Comparison of ENCODE assay signal across 12 mouse cellular contexts in the genomic region with DNA sequence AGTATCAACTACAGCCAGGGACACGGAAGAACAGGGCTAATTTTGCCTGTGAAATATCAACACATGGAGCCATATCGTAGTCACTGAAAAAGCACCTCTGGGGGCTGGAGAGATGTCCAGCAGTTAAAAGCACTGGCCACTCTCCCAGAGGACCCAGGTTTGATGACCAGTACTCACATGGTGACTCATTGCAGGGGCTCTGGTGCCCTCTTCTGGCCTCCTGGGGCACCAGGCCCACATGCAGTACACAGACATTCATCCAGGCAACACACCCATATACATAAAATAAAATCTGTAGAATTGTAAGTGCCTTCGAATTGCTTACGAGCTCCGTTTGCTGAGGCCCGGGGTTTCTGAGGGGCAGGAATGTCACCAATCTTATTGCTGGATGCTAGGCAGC. TPM values are rescaled to one million over a fixed set of nuclear protein-coding genes. Genes with fewer than 3 reads are reported as not detected.
DNase-seq lines count a peak whose midpoint lies in the region; ATAC-seq and TF ChIP-seq lines count a peak whose summit lies in the region.
"Had no signal": no experiment of that assay in that cellular context is flagged by ENCODE, and none has a peak within 500 bp of the region (broad histone marks: within the 10 kb centered on the region; RNA-seq: fewer than 3 reads in every experiment).

No protein-coding gene starts in this region.

- WGBS in cerebellum, adult 2 months = 72% methylated on average over 6 of the region's 6 CpGs
- WGBS in kidney, postnatal 0 days = 87% methylated on average over 6 of the region's 6 CpGs
- 84% methylated on average over 6 of the region's 6 CpGs for WGBS in stomach, postnatal 0 days

- no peak for TF ChIP-seq EP300 in stomach, postnatal 0 days (optimal IDR thresholded peaks at IDR 0.05)

- no peak for ATAC-seq in kidney, postnatal 0 days (replicated peaks; ENCODE audit: low FRiP score, low read depth)
- ATAC-seq in stomach, postnatal 0 days (ENCODE audit: low FRiP score, low TSS enrichment) = no peak

- no peak overlapping the region for H3K9ac ChIP-seq in kidney, postnatal 0 days (ENCODE audit: low read depth, low read length)
- H3K9ac ChIP-seq in stomach, postnatal 0 days (ENCODE audit: low read length) = no peak overlapping the region
- H3K9ac ChIP-seq: heart, embryonic 12.5 days; lung, embryonic 15.5 days had no signal

- no peak for TF ChIP-seq POLR2A in cerebellum, adult 2 months (IDR thresholded peaks at IDR 0.05; ENCODE audit: borderline replicate concordance, insufficient read depth, low read length)

- H3K9me3 ChIP-seq in kidney, postnatal 0 days (replicated peaks; ENCODE audit: low read length) = no peaks in the 10 kb centered on the region
- H3K9me3 ChIP-seq in stomach, postnatal 0 days (ENCODE audit: control insufficient read depth, low read length) = no peaks in the 10 kb centered on the region
- H3K9me3 ChIP-seq: embryonic facial prominence, embryonic 13.5 days; heart, embryonic 12.5 days; lung, embryonic 15.5 days had no signal

- no peak overlapping the region for H3K27ac ChIP-seq in cerebellum, adult 2 months (ENCODE audit: insufficient read depth, low read length)
- H3K27ac ChIP-seq in kidney, postnatal 0 days = no peak overlapping the region
- no peak overlapping the region for H3K27ac ChIP-seq in stomach, postnatal 0 days (replicated peaks)
- H3K27ac ChIP-seq: embryonic facial prominence, embryonic 13.5 days; lung, embryonic 15.5 days had no signal

- peaks cover 12% of the 10 kb centered on the region for H3K4me1 ChIP-seq in cerebellum, adult 2 months (ENCODE audit: control insufficient read depth, insufficient read depth, low read length)
- H3K4me1 ChIP-seq in kidney, postnatal 0 days (replicated peaks; ENCODE audit: insufficient read depth, low read length) = peaks cover 6% of the 10 kb centered on the region; the same call in 1 of the 2 replicates
- no peaks in the 10 kb centered on the region; the same call in 1 of the 2 replicates for H3K4me1 ChIP-seq in stomach, postnatal 0 days (replicated peaks; ENCODE audit: control insufficient read depth, insufficient read depth)

- no peak overlapping the region for H3K4me2 ChIP-seq in kidney, postnatal 0 days (ENCODE audit: low read length)
- no peak overlapping the region for H3K4me2 ChIP-seq in stomach, postnatal 0 days (replicated peaks; ENCODE audit: low read depth)
- H3K4me2 ChIP-seq: embryonic facial prominence, embryonic 13.5 days; heart, embryonic 12.5 days; lung, embryonic 15.5 days had no signal

- 0 out of 2 replicates have a peak, but pooled peaks cover 6% of the 10 kb centered on the region for H3K36me3 ChIP-seq in kidney, postnatal 0 days (ENCODE audit: insufficient read depth, low read length)
- H3K36me3 ChIP-seq in stomach, postnatal 0 days (ENCODE audit: control insufficient read depth, insufficient read depth, low read length) = peaks cover 2% of the 10 kb centered on the region
- H3K36me3 ChIP-seq: heart, embryonic 12.5 days; lung, embryonic 15.5 days had no signal

- no peaks in the 10 kb centered on the region for H3K27me3 ChIP-seq in cerebellum, adult 2 months (ENCODE audit: control insufficient read depth, insufficient read depth, low read length)
- no peaks in the 10 kb centered on the region for H3K27me3 ChIP-seq in kidney, postnatal 0 days (ENCODE audit: insufficient read depth, low read length)
- no peaks in the 10 kb centered on the region for H3K27me3 ChIP-seq in stomach, postnatal 0 days (ENCODE audit: control insufficient read depth, insufficient read depth, low read length)
- H3K27me3 ChIP-seq: embryonic facial prominence, embryonic 13.5 days had no signal

- no peak overlapping the region for H3K4me3 ChIP-seq in cerebellum, adult 2 months (replicated peaks; ENCODE audit: insufficient read depth, low read depth, low read length)
- H3K4me3 ChIP-seq in kidney, postnatal 0 days (replicated peaks; ENCODE audit: low read depth, low read length) = no peak overlapping the region
- no peak overlapping the region for H3K4me3 ChIP-seq in stomach, postnatal 0 days (ENCODE audit: low read depth, low read length)
- H3K4me3 ChIP-seq: embryonic facial prominence, embryonic 13.5 days; heart, embryonic 12.5 days; lung, embryonic 15.5 days had no signal

- peak in 1 of 2 experiments; percentile 27 for DNase-seq in cerebellum, adult 2 months
- DNase-seq in cerebellum, adult 11 months = no peak
- peak; percentile 52 for DNase-seq in kidney, postnatal 0 days (ENCODE audit: low spot score)
- no peak for DNase-seq in kidney, adult 8-10 months
- DNase-seq in urinary bladder, postnatal 10 days (ENCODE audit: low spot score) = peak; percentile 6
- DNase-seq in urinary bladder, postnatal 14 days (ENCODE audit: low spot score) = no peak
- DNase-seq in stomach, postnatal 0 days (ENCODE audit: low spot score) = peak; percentile 27
- DNase-seq in gastrocnemius, adult 18-20 months (ENCODE audit: low spot score) = no peak

- peak; percentile 58 for TF ChIP-seq CTCF in cerebellum, adult 2 months (IDR thresholded peaks at IDR 0.05; ENCODE audit: borderline replicate concordance, insufficient read depth, low read depth, low read length)
- peak; percentile 70 for TF ChIP-seq CTCF in kidney, postnatal 0 days (IDR thresholded peaks at IDR 0.05; ENCODE audit: low read depth)
- peak; percentile 61 for TF ChIP-seq CTCF in stomach, postnatal 0 days (IDR thresholded peaks at IDR 0.05; ENCODE audit: low read depth)

RNA-seq across cellular contexts. Expression of a gene that starts 10.3 kb away (rescaled TPM):
- polyA plus RNA-seq in cerebellum, adult 2 months (2012; rRNA removed) = 17.2 and 19.5 TPM in 2 replicates
- 6.4 TPM in 2 replicates for polyA plus RNA-seq in kidney, postnatal 0 days (2015; fragmentation: Nextera tagmentation; extraction: Ambion mirVana)
- 3.7 and 4.6 TPM in 2 replicates for polyA plus RNA-seq in stomach, postnatal 0 days (2015; fragmentation: Nextera tagmentation; extraction: Ambion mirVana)
- total RNA-seq in gastrocnemius, adult 18-20 months (2021) = 1 to 10 TPM; 1.0 to 1.4 TPM

RNA-seq across cellular contexts. Expression of a gene that starts 44.7 kb away (rescaled TPM):
- 1.3 TPM in 2 replicates for polyA plus RNA-seq in cerebellum, adult 2 months (2012; rRNA removed)
- 10.2 and 11.2 TPM in 2 replicates for polyA plus RNA-seq in kidney, postnatal 0 days (2015; fragmentation: Nextera tagmentation; extraction: Ambion mirVana)
- polyA plus RNA-seq in stomach, postnatal 0 days (2015; fragmentation: Nextera tagmentation; extraction: Ambion mirVana) = 57.9 and 59.9 TPM in 2 replicates
- total RNA-seq in gastrocnemius, adult 18-20 months (2021) = not detected

RNA-seq across cellular contexts. Expression of a gene that starts 55.3 kb away (rescaled TPM):
- polyA plus RNA-seq in cerebellum, adult 2 months (2012; rRNA removed) = 102 and 117 TPM in 2 replicates
- polyA plus RNA-seq in kidney, postnatal 0 days (2015; fragmentation: Nextera tagmentation; extraction: Ambion mirVana) = 0.15 and 0.22 TPM in 2 replicates
- 0.04 and 0.06 TPM in 2 replicates for polyA plus RNA-seq in stomach, postnatal 0 days (2015; fragmentation: Nextera tagmentation; extraction: Ambion mirVana)
- total RNA-seq in gastrocnemius, adult 18-20 months (2021) = under 1 TPM in 1 of 2 experiments, not detected in 1; 0.05 TPM
- polyA plus RNA-seq: C2C12 had no signal

Comparison
In these comparisons a context has a peak if more than half of its experiments do, and no peak if none do; other contexts are left out.
1. DNase-seq: peak in kidney, postnatal 0 days (single experiment), urinary bladder, postnatal 10 days (single experiment) and stomach, postnatal 0 days (single experiment); none in cerebellum, adult 11 months (single experiment), kidney, adult 8-10 months (0 of 2), urinary bladder, postnatal 14 days (single experiment) and gastrocnemius, adult 18-20 months (single experiment).
2. RNA of a gene that starts 55.3 kb away (polyA plus RNA-seq): 102 to 117 TPM in cerebellum, adult 2 months; 0.15 to 0.22 TPM in kidney, postnatal 0 days and 0.04 to 0.06 TPM in stomach, postnatal 0 days; every median in the first group is over 10 times any median in the second.
3. Peak in every context shown above with its lines, with median percentiles within 50 percentile points of each other: CTCF ChIP-seq.